Mouse (Mus musculus): ENCODE data around the gene Prpf18.
"Not testable (repeated sequence)": the region's sequence is repeated elsewhere in the genome, so short reads cannot be mapped to it uniquely, and the experiment has no call there.

The Prpf18 gene

DNA sequence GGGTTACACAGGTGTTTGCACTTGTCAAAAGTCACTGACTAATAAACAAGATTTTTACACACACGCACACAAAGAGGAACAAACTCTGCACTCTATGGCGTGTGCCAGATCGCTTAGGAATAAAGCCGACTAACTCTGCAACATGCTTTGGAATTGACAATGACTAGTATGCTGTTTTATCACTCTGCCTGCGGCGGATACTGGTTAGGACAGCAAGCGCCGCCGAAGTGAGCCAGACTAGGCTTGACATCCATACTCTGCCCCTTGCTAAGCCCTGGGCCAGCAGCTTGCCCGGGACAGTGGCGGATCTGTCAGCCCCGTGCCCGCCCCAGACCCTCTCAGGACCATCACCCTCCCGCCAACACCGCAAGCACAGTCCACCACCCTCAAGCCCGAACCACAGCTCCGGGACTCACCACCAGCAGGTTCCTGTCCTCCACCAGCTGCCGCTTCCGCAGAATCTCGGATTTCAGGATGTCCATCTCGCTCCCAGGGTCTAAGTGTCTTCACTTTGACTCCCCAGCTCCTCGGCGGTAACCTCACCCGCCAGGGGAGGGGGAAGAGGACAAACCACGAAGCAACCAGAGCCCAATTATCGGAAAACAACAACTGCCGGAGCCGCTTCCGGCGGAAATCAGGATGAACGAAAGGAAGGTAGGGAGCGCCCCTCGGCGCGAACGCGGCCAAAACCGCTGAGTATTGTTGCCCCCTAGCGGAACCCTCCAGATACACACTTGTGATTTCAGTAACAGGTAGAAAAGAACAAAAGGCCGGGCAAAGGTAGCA lies at the start of gene Prpf18:
Gene Prpf18, minus strand, starts transcription at position 614 of the 786 bp plus-strand sequence.
- peak; percentile 92 for DNase-seq

GRCm38 (mm10) chr2:4679886-4680285 lies 28.0 kb upstream of the Prpf18 start:
- DNase-seq: no peak

DNA sequence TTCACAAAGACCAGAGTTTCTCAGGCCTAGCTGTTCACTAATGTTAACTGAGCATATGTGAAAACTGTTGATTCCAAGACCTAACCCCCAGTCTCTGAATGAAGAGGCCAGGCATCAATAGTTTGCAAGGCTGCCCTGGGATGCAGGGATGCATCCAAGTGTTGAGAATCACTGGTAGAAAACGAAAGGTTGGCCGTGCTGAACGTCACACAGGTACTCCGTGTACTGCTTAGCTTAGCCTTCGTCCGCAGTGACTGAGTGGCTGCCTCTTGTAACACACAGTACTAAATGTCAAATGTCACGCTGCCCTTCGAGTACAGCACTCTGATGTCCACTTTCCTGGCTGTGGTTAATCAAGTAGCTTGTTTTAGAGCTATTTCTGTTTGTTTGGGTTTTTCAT lies 19.7 kb upstream of the Prpf18 start:
- DNase-seq: peak; percentile 26

GRCm38 (mm10) chr2:4669701-4670100 lies 17.8 kb upstream of the Prpf18 start:
- no peak for DNase-seq

DNA sequence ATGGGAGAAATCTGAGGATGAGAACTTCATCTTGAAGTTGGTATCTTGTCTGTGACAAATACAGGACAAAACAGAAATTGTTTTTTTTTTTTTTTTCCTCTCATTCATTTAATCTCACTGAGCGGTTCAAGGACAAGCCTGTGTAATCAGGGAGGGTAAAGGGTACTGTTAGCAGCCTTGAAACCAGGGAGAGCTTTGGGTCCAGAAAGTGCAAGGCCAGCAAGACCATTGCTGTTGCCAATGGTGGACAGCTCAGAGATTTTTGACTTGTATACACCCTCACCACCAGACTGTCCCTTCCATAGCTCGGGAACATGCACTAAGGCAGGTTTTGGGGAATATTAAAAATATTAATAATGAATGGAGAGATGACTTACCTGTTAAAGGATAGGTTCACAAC lies 16.7 kb upstream of the Prpf18 start:
- DNase-seq: no peak

- DNase-seq: no peak
Measured at GRCm38 (mm10) chr2:4660677-4661076, 8.8 kb upstream of the Prpf18 start.

GRCm38 (mm10) chr2:4649646-4650045 lies 2.3 kb downstream of the Prpf18 start:
- DNase-seq: no peak

- DNase-seq: peak; percentile 48
Measured at GRCm38 (mm10) chr2:4648094-4648493, 3.8 kb downstream of the Prpf18 start.

DNA sequence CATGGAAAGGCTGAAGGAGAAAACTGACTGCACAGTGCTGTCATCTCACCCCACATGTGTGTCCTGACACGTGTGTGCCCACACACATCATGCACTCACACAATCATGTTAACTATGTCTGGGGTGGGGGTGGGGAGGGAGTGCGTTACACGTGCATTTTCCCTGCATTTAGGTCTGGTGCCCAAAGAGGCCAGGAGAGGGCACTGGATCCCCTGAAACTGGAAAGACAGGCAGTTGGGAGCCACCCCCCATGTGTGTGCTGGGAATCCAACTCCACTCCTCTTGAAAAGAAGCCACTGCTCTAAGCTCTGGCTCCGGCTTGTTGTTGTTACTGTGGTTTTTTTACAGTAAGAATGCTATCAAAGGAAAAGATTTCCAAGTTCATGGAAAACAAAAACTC lies 6.8 kb downstream of the Prpf18 start:
- DNase-seq: no peak

GRCm38 (mm10) chr2:4638189-4638588 lies 13.7 kb downstream of the Prpf18 start:
- no peak for DNase-seq

DNA sequence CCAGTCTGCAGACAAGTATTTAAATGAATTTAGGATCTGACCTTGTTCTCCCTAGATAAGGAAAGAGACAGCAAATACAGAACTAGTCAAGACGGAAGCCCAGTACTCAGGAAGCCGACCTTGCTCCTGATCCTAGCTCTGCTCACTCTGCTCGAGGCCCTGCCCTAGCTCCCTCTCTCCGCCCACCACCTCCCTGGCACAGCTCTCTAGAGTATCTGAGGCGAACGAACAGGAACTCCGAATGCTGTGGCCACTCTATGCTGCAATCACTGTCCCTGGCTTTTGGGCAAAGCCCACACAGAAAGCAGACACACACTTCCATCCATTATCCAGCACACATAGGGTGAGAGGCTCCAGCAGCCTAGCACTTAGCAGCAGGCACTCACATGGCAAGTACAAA lies 15.3 kb downstream of the Prpf18 start:
- DNase-seq: peak; percentile 18

GRCm38 (mm10) chr2:4635804-4636203 lies 16.1 kb downstream of the Prpf18 start:
- no peak for DNase-seq

DNA sequence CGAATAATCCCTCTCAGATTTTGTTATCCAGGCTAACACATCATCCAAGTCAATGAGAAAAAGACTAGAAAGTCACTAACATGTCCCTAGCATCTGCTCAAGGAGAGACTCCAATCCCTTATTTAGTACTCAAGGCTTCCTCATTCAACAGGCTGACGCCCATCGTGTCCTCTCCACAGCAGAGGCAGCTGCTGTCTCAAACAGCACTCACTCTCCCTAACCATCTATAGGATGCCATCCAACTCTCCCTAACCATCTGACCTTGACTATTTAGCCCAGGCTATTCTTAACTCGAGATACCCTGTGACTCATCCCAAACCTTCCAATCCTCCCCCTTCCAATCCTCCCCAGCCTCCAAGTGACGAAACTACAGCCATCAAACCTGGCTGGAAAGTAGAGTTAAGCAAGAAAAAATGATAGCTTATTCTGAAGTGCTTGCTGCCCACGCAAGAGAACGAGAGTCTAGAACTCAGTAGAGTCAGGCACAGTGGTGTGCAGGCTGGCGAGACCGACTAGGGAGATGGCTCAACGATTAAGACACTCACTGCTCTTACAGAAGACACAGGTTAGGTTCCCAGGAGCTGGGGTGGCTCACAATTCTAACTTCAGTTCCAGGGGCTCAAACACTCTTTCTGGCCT lies 21.6 kb downstream of the Prpf18 start:
- DNase-seq: no peak

DNA sequence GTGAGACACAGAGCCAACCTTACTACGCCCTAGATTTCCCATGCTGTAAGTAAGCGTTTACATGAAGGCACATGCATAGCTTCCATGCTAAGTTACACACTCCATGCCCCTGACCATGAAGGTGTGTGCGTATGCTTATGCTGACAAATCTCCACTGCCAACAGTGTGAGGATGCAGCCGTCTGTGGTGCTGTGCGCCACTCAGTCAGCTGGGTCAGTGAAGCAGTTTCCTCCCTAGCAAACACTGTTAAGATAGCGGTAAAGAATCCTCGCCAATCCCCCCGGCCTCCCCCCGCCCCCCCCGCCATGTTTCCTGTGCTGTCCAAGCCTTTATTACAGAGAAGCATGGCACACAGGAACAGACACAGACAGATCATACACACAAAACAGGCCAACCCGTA lies 22.4 kb downstream of the Prpf18 start:
- no peak for DNase-seq

DNA sequence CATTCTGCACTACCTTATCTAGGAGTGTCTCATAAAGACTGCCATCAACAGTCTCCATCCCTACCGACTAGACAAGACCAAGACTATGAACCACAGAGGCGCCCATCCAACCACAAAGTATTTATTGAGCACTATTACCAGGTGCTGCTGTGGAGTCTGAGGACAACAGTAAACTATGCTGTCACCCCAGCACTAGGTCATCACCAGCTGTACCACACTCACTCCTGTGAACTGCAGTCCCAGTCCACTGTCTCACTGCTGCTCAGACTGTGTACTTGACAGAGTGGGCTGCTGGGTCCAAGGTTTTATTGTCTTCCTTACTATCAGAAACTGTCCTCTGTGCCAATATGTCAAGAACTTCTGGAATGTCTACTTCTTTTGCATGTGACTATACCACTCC lies 23.0 kb downstream of the Prpf18 start:
- DNase-seq: no peak

- peak; percentile 20 for DNase-seq
Measured at GRCm38 (mm10) chr2:4626911-4627310, 25.0 kb downstream of the Prpf18 start.

DNA sequence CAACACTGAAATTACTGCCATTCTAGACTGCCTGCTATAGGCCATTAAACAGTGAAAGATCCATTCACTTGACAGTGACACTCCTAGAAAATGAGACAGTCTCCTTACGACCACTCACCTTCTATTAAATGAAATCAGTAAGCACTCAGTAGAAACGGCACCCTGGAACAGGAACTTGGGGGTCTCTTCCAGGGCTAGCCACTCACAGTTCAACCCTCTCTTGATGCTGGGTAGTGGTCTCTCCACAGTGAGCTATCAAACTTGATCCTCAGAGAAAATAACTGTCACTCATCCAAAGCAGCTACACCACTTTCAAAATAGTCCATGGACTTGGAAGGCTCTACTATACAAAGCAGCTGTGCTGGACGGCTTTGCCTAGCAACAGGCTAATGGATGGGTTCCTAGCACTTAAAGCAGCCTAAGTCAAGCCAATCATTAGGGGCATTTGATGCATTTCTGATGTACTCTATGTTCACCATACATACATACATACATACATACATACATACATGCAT lies 30.4 kb downstream of the Prpf18 start:
- DNase-seq: no peak

DNA sequence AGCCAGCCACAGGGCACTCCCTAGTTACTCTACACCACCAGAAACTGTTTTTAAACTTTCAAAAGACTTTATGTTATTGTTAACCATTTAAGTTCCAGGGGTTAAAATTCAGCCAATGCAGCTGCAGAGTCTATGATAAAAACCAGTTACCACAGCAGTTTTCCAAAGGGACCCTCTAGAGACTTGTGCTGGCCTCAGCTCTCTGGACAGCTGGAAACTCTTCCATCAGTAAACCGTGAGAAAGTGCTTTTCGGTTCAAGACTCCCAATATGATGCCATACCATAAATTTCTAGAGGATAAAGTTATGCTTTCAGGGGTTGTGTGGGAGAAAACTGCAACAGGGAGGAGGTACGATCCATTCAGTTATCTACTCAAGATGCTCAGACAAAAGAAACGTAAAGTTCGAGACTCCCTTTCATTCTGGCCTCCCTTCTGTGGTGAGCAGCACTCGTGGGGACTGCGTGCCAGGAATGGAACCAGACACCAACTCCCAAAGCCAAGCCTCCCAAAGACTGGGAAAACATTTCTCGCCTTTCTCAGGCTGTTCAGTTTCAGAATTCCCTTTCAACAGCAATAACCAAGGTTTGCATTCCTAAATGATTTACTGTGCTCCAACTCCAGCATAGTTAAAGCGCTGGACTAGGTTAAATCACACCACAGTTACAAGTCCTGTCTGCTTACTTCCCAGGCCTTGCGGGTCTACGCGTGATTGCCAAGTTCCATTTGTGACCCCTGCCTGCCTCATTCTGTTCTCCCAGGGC lies 31.1 kb downstream of the Prpf18 start:
- no peak for DNase-seq

DNA sequence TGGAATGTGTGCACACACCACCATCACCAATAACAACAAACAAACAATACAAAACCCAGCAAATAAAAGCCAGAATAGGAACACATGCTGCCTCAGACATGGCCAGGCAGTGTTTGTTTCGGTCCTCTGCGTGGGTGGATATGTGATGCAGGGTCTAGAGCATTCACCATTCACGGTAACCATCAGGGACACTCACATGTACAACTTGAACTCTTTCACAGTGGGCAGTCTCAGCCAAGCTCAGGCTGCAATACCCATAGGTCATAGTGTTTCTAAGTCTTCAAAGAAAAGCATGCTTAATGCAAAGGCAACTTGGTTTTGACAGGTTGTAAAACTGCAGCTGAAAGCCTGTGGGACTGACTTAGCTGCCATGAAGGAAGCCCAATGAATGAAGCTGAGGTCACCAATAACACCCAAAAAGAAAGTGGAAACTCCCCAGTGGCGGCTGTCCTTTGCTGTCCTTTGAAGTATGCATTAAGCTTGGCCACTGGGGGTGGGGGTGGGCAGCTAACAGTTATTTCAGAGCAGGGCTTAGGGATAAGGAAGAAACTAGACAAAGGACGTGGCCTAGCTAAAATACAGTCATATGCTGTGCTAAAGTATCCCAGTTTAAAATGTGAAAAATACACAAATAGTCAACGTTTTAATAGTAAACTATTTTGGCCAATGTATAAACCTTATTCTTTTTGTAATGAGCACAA lies 31.9 kb downstream of the Prpf18 start:
- no peak for DNase-seq

GRCm38 (mm10) chr2:4619126-4619525 lies 32.8 kb downstream of the Prpf18 start:
- not testable (repeated sequence) for DNase-seq

DNA sequence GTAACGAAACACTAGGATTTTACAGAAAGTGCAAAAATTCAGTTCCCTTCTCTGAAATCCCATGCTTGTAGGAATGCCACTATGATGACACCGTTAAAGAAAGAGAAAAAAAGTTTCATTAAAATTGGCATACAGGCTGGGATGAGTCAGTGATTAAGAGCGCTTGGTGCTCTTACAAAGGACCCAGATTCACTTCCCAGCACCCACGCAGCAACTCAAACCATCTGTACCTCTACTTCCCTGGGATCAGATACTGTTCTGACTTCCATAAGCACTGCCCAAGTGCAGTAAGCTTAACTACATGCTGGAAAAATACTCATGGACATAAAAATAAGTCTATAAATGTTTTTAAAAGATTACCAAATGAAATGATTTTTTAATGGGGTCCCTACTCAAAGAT lies 34.9 kb downstream of the Prpf18 start:
- DNase-seq: no peak

GRCm38 (mm10) chr2:4615014-4615546 lies 36.8 kb downstream of the Prpf18 start:
- no peak for DNase-seq
